17 mouse cellular contexts compared by ENCODE assay signal in genomic region chr16:51564064-51564463, GRCm38 (mm10).
"Had no signal": no experiment of that assay in that cellular context is flagged by ENCODE, and none has a peak within 500 bp of the region (broad histone marks: within the 10 kb centered on the region; RNA-seq: fewer than 3 reads in every experiment).

No protein-coding gene starts in this region.

- H3K4me3 ChIP-seq: intestine, embryonic 15.5 days; limb, embryonic 12.5 days; liver, embryonic 13.5 days; lung, embryonic 15.5 days; megakaryocyte, embryonic 14.5 days; myocyte; neural tube, embryonic 12.5 days had no signal

- H3K4me2 ChIP-seq: intestine, embryonic 15.5 days; limb, embryonic 12.5 days; liver, embryonic 13.5 days; lung, embryonic 15.5 days; neural tube, embryonic 12.5 days had no signal

- H3K27me3 ChIP-seq: intestine, embryonic 15.5 days; limb, embryonic 12.5 days; liver, embryonic 13.5 days; lung, embryonic 15.5 days; megakaryocyte, embryonic 14.5 days; neural tube, embryonic 12.5 days had no signal

- DNase-seq: kidney, adult 2 months; kidney, postnatal 25 days; liver; liver, embryonic 13.5 days; liver, postnatal 0 days; lung, postnatal 14 days; midbrain, embryonic 14.5 days; right cerebral cortex, adult 18-20 months; right cerebral cortex, postnatal 25 days; thymus, postnatal 36 days had no signal

- H3K4me1 ChIP-seq: intestine, embryonic 15.5 days; limb, embryonic 12.5 days; liver, embryonic 13.5 days; lung, embryonic 15.5 days; megakaryocyte, embryonic 14.5 days; neural tube, embryonic 12.5 days had no signal

- H3K27ac ChIP-seq: intestine, embryonic 15.5 days; limb, embryonic 12.5 days; liver, embryonic 13.5 days; lung, embryonic 15.5 days; macrophage; neural tube, embryonic 12.5 days had no signal

- ATAC-seq: intestine, embryonic 15.5 days; liver, postnatal 0 days had no signal

- H3K36me3 ChIP-seq: intestine, embryonic 15.5 days; limb, embryonic 12.5 days; liver, embryonic 13.5 days; lung, embryonic 15.5 days; neural tube, embryonic 12.5 days had no signal

- H3K9me3 ChIP-seq: intestine, embryonic 15.5 days; limb, embryonic 12.5 days; liver, embryonic 13.5 days; lung, embryonic 15.5 days; megakaryocyte, embryonic 14.5 days; neural tube, embryonic 12.5 days had no signal

- H3K9ac ChIP-seq: intestine, embryonic 15.5 days; limb, embryonic 12.5 days; liver, embryonic 13.5 days; liver, postnatal 0 days; lung, embryonic 15.5 days; neural tube, embryonic 12.5 days had no signal
